Mouse (Mus musculus) forebrain, embryonic 16.5 days (tissue): Measurements from ENCODE around the gene Ly6g. TPM values are rescaled to one million over a fixed set of nuclear protein-coding genes. Genes with fewer than 3 reads are reported as not detected.
"Not testable (repeated sequence)": the region's sequence is repeated elsewhere in the genome, so short reads cannot be mapped to it uniquely, and the experiment has no call there.

Source experiments
- ATAC-seq: fragments of 200-750 bp; cut with Nextera tagmentation; 2 replicates; pipeline ENCODE4 v1.8.0; 2017; ENCODE audit warnings: mild to moderate bottlenecking, moderate library complexity
- H3K27ac ChIP-seq: fragments of 300-500 bp; sonication (generic); 2 replicates; pipeline ENCODE4 v1.5.1; 2014; ENCODE audit warnings: low read length, control low read depth
- H3K27me3 ChIP-seq: fragments of 300-500 bp; sonication (generic); replicated peaks from 2 replicates; pipeline ENCODE4 v1.6.1; 2014; ENCODE audit warnings: low read length; ENCODE audit not compliant: control insufficient read depth, insufficient read depth
- H3K36me3 ChIP-seq: fragments of 300-500 bp; sonication (generic); 2 replicates; pipeline ENCODE4 v1.6.1; 2014; ENCODE audit not compliant: control insufficient read depth, insufficient read depth
- H3K4me1 ChIP-seq: fragments of 300-500 bp; sonication (generic); replicated peaks from 2 replicates; pipeline ENCODE4 v1.6.1; 2014; ENCODE audit warnings: low read length; ENCODE audit not compliant: control insufficient read depth, insufficient read depth
- H3K4me2 ChIP-seq: fragments of 300-500 bp; sonication (generic); 2 replicates; pipeline ENCODE4 v1.6.1; 2014; ENCODE audit warnings: mild to moderate bottlenecking, low read length, control low read depth
- H3K4me3 ChIP-seq: fragments of 300-500 bp; sonication (generic); replicated peaks from 2 replicates; pipeline ENCODE4 v1.5.1; 2014; ENCODE audit warnings: mild to moderate bottlenecking, low read length, control low read depth
- H3K9ac ChIP-seq: fragments of 300-500 bp; sonication (generic); replicated peaks from 2 replicates; pipeline ENCODE4 v1.6.1; 2014; ENCODE audit warnings: low read depth, low read length, control low read depth
- H3K9me3 ChIP-seq: fragments of 300-500 bp; sonication (generic); 2 replicates; pipeline ENCODE4 v1.6.1; 2016; ENCODE audit warnings: low read length; ENCODE audit not compliant: control insufficient read depth
- WGBS: fragments of 180-500 bp; shearing (Covaris S2); extraction: QIAGEN DNeasy Blood & Tissue Kit; methylation state at CpG from one replicate; pipeline ENCODE4 v1.1.7; 2014; 5-methylcytosine and 5-hydroxymethylcytosine counted together
- polyA plus RNA-seq: library from polyadenylated mRNA; unstranded; fragments of >200 nt; fragmentation: Nextera tagmentation; extraction: Ambion mirVana; gene quantifications from 2 replicates; pipeline ENCODE4 v1.2.1, GENCODE M21; 2015

The Ly6g gene
- polyA plus RNA-seq, 1 experiment from 2014 or later, result not detected

DNA sequence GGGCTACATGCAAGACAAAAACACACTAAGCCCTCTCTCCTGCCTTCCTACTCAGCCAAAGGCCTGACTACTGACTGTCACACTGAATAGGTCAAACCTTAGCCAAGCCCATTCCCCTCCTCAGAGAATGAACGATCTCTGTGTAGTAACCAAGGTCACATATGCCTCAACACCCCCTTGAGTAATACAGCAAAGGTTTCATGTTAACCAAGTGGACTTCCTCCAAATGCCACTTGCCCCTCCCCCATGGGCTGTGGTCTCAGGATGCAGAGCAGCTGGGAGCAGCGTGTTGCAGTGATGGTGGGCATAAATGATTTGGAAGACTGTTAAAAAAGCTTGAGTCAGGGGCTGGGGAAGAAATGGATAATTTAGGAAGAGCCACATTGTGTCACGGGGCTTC is 17.3 kb upstream of the Ly6g start:
- H3K9me3 ChIP-seq, H3K4me3 ChIP-seq, H3K27ac ChIP-seq, H3K4me1 ChIP-seq, H3K27me3 ChIP-seq, H3K4me2 ChIP-seq, ATAC-seq, H3K9ac ChIP-seq, H3K36me3 ChIP-seq: not testable (repeated sequence)
- 73% methylated on average over 3 of the region's 3 CpGs for WGBS

GRCm38 (mm10) chr15:75141812-75142360 is 13.2 kb upstream of the Ly6g start:
- not testable (repeated sequence) for H3K27me3 ChIP-seq, H3K4me3 ChIP-seq, H3K4me1 ChIP-seq, H3K9me3 ChIP-seq, H3K9ac ChIP-seq, H3K27ac ChIP-seq, H3K4me2 ChIP-seq, ATAC-seq, H3K36me3 ChIP-seq
- 50% methylated on average over 6 of the region's 6 CpGs for WGBS

- WGBS, result 70% methylated on average over 3 of the region's 3 CpGs
- ATAC-seq, result no peak
- no peak overlapping the region for H3K9ac ChIP-seq
- no peaks in the 10 kb centered on the region for H3K36me3 ChIP-seq
- H3K4me2 ChIP-seq, result no peak overlapping the region
- no peak overlapping the region for H3K27ac ChIP-seq
- H3K27me3 ChIP-seq, result no peaks in the 10 kb centered on the region
- H3K4me1 ChIP-seq, result no peaks in the 10 kb centered on the region
- H3K4me3 ChIP-seq, result no peak overlapping the region
- no peaks in the 10 kb centered on the region for H3K9me3 ChIP-seq
Observed at GRCm38 (mm10) chr15:75143735-75144134, 11.3 kb upstream of the Ly6g start.

DNA sequence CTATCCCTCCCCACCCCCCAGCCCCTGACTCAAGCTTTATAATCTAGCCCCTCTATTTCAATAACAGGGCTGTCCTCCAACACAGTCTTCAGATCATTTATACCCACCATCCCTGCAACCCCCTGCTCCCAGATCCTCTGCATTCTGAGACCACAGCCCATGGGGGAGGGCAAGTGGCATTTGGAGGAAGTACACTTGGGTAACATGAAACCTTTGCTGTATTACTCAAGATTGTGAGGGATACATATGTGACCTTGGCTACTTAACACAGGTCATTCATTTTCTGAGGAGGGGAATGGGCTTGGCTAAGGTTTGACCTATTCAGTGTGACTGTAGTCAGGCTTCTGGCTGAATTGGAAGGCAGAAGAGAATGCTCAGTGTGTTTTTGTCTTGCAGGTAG is 2.0 kb upstream of the Ly6g start:
- no peak for ATAC-seq
- no peak overlapping the region for H3K27ac ChIP-seq
- no peaks in the 10 kb centered on the region for H3K36me3 ChIP-seq
- no peak overlapping the region for H3K4me3 ChIP-seq
- no peaks in the 10 kb centered on the region for H3K27me3 ChIP-seq
- H3K4me1 ChIP-seq, result no peaks in the 10 kb centered on the region
- no peak overlapping the region for H3K9ac ChIP-seq
- no peaks in the 10 kb centered on the region for H3K9me3 ChIP-seq
- no peak overlapping the region for H3K4me2 ChIP-seq

DNA sequence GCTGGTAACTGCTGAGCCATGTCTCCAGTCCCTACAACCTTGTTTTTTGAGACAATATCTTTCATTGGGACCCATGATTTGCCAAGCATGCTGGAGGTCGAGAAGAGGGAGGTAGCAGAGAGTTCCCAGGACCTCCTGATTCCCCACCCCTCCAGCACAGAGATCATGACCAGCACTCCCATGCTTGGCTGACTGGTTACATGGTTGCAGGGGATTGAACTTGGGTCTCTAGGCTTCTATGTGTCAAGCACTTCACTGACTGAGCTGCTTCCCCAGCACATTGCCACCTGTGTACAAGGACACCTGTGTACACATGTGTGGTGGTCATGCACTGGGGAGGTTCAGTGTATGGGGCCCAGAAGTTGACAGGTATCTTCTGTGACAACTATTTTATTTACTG is 2.6 kb downstream of the Ly6g start:
- Histone ChIP-seq H3K9ac (no peak overlapping the region), H3K36me3 (no peaks in the 10 kb centered on the region), H3K27me3 (no peaks in the 10 kb centered on the region), H3K4me2 (no peak overlapping the region), H3K4me3 (no peak overlapping the region), H3K27ac (no peak overlapping the region), H3K4me1 (no peaks in the 10 kb centered on the region), H3K9me3 (0 out of 2 replicates have a peak, but pooled peaks cover 2% of the 10 kb centered on the region)
- WGBS, result 23% methylated on average over 1 of the region's 1 CpGs
- ATAC-seq, result no peak

DNA sequence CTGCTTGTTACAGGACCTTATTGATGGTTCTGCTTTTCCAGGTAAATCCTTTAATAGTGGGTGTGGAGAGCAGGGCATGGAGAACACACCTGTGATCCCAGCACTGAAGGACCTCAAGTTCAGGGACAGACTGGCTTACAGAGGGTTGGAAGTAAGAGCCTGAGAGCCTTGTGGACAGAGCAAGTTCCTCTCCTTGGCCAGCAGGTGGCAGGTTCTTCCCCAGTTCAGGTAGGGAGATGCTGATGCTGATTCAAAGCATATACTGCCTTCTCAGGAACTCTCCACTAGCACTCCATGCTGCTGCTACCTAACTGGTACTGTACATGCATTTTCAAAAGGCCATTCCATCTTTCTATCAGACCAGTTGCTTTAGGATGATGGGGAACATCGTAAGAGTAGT is 20.5 kb downstream of the Ly6g start:
- no peak for ATAC-seq
- Histone ChIP-seq H3K36me3 (no peaks in the 10 kb centered on the region), H3K9me3 (no peaks in the 10 kb centered on the region), H3K9ac (no peak overlapping the region), H3K27ac (no peak overlapping the region), H3K27me3 (no peaks in the 10 kb centered on the region), H3K4me3 (no peak overlapping the region), H3K4me2 (no peak overlapping the region), H3K4me1 (no peaks in the 10 kb centered on the region)
- 68% methylated on average over 1 of the region's 1 CpGs for WGBS

- H3K9me3 ChIP-seq, result no peaks in the 10 kb centered on the region
- WGBS, result 26% methylated on average over 2 of the region's 2 CpGs
- H3K9ac ChIP-seq, result no peak overlapping the region
- no peak overlapping the region for H3K4me2 ChIP-seq
- H3K4me1 ChIP-seq, result no peaks in the 10 kb centered on the region
- H3K4me3 ChIP-seq, result no peak overlapping the region
- no peaks in the 10 kb centered on the region for H3K27me3 ChIP-seq
- no peak overlapping the region for H3K27ac ChIP-seq
- no peak for ATAC-seq
- H3K36me3 ChIP-seq, result no peaks in the 10 kb centered on the region
Observed at GRCm38 (mm10) chr15:75186291-75186690, 31.3 kb downstream of the Ly6g start.

GRCm38 (mm10) chr15:75189116-75189515 is 34.1 kb downstream of the Ly6g start:
- Histone ChIP-seq H3K9me3 (no peaks in the 10 kb centered on the region), H3K9ac (no peak overlapping the region), H3K4me1 (no peaks in the 10 kb centered on the region), H3K36me3 (no peaks in the 10 kb centered on the region), H3K27me3 (no peaks in the 10 kb centered on the region), H3K4me3 (no peak overlapping the region), H3K27ac (no peak overlapping the region), H3K4me2 (no peak overlapping the region)
- no peak for ATAC-seq
- 57% methylated on average over 2 of the region's 2 CpGs for WGBS

DNA sequence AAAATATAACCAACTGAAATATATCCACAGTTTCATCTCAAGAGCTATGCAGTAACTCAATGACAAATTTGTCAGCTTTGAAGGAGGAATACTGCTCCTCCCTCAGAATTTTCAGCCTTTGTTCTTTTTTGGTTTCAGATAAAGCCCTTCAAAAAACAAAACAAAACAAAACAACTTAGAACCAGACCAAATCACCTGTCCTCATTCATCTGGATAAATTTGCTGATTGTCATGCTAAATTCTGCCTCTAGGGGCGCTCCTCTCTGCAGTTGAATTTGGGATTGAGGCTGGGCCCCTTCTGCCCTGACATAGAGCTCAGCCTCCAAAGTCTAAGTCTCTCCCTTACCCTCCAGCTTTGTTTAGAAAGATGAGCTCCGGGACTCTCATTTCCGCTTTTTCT is 35.5 kb downstream of the Ly6g start:
- 0% methylated on average over 1 of the region's 3 CpGs for WGBS
- not testable (repeated sequence) for H3K36me3 ChIP-seq, H3K27me3 ChIP-seq, H3K4me2 ChIP-seq, H3K27ac ChIP-seq, H3K4me1 ChIP-seq, H3K9ac ChIP-seq, H3K9me3 ChIP-seq, ATAC-seq, H3K4me3 ChIP-seq
